ENCODE assay signal across 18 mouse cellular contexts in the genomic region with DNA sequence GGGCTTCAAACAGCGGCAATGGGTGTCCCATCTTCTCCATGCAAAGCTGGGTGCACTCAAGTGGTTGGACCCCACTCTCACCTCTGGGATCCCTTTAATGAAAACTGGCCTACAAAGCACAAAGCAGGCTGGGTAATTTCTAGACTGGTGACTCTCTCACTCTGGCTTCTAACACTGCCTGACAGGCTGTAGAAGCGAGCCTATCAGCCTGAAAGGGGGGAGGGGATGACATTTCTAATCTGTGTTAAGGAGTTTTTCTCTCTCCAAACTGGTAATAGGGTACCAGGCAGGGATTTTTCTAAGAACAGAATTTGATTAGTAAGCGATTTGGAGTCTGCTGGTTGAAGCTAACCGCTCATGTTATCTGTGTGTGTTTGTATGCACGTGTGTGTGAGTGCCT. TPM values are rescaled to one million over a fixed set of nuclear protein-coding genes. Genes with fewer than 3 reads are reported as not detected.
A peak's percentile ranks its signal among the peaks of the same experiment; 100 is the strongest.
DNase-seq lines count a peak whose midpoint lies in the region; ATAC-seq and TF ChIP-seq lines count a peak whose summit lies in the region.
"Had no signal": no experiment of that assay in that cellular context is flagged by ENCODE, and none has a peak within 500 bp of the region (broad histone marks: within the 10 kb centered on the region; RNA-seq: fewer than 3 reads in every experiment).

No protein-coding gene starts in this region.

- dilution Hi-C loops in CH12.LX (cut with MboI; ENCODE audit: extremely low pct_ligation_motif_present, extremely low pct_unique_long_range_greater_than_20kb, low sequenced_read_pairs), result no loop called here

- no peak for TF ChIP-seq POLR2A in CH12.LX (IDR thresholded peaks at IDR 0.05; ENCODE audit: low read depth, low read length)

- no peaks in the 10 kb centered on the region for H3K27me3 ChIP-seq in heart, embryonic 15.5 days
- H3K27me3 ChIP-seq in midbrain, embryonic 12.5 days, result no peaks in the 10 kb centered on the region
- H3K27me3 ChIP-seq in midbrain, embryonic 16.5 days (ENCODE audit: control insufficient read depth, insufficient read depth, low read depth, low read length), result no peaks in the 10 kb centered on the region
- H3K27me3 ChIP-seq in CH12.LX (replicated peaks), result no peaks in the 10 kb centered on the region
- H3K27me3 ChIP-seq: embryonic facial prominence, embryonic 15.5 days; liver, embryonic 13.5 days had no signal

- WGBS in heart, embryonic 15.5 days, result 40% methylated on average over 5 of the region's 5 CpGs
- 79% methylated on average over 5 of the region's 5 CpGs for WGBS in midbrain, embryonic 12.5 days
- 72% methylated on average over 5 of the region's 5 CpGs for WGBS in midbrain, embryonic 16.5 days

- ATAC-seq in heart, embryonic 15.5 days (replicated peaks; ENCODE audit: insufficient number of reproducible peaks, insufficient read depth, low FRiP score, low read depth), result 0 out of 2 replicates have a peak, but pooled peaks have one; percentile 37
- ATAC-seq in midbrain, embryonic 12.5 days (ENCODE audit: low FRiP score, low read depth), result no peak
- no peak for ATAC-seq in midbrain, embryonic 16.5 days
- peak; percentile 10 for ATAC-seq in inflammation-experienced regulatory T-cells, adult 6 months
- ATAC-seq: lung, postnatal 0 days had no signal

- peaks cover 37% of the 10 kb centered on the region for H3K4me1 ChIP-seq in heart, embryonic 15.5 days (replicated peaks)
- 0 out of 2 replicates have a peak, but pooled peaks cover 3% of the 10 kb centered on the region for H3K4me1 ChIP-seq in midbrain, embryonic 12.5 days
- peaks cover 10% of the 10 kb centered on the region; the same call in 1 of the 2 replicates for H3K4me1 ChIP-seq in midbrain, embryonic 16.5 days (ENCODE audit: control insufficient read depth, insufficient read depth, low read length)
- H3K4me1 ChIP-seq in CH12.LX (ENCODE audit: control insufficient read depth in 1 of 2, insufficient read depth in 2 of 2), result peaks cover 15 to 63% of the 10 kb centered on the region in 2 experiments
- H3K4me1 ChIP-seq: embryonic facial prominence, embryonic 15.5 days had no signal

- no peak overlapping the region for H3K4me3 ChIP-seq in heart, embryonic 15.5 days
- H3K4me3 ChIP-seq in midbrain, embryonic 12.5 days, result no peak overlapping the region
- H3K4me3 ChIP-seq in midbrain, embryonic 16.5 days (ENCODE audit: low read depth, low read length), result no peak overlapping the region
- no peak overlapping the region for H3K4me3 ChIP-seq in CH12.LX (replicated peaks in 1 of 3; ENCODE audit: low read depth in 2 of 3, low read length in 2 of 3, poor library complexity in 1 of 3)
- H3K4me3 ChIP-seq: embryonic facial prominence, embryonic 15.5 days; left cerebral cortex, adult 2 months; liver, embryonic 13.5 days had no signal

- no peaks in the 10 kb centered on the region; the same call in 1 of the 2 replicates for H3K9me3 ChIP-seq in heart, embryonic 15.5 days (replicated peaks)
- peaks cover 7% of the 10 kb centered on the region; the same call in 1 of the 2 replicates for H3K9me3 ChIP-seq in midbrain, embryonic 12.5 days
- H3K9me3 ChIP-seq in midbrain, embryonic 16.5 days (replicated peaks; ENCODE audit: control insufficient read depth, low read length, poor library complexity, severe bottlenecking), result no peaks in the 10 kb centered on the region
- peaks cover 10% of the 10 kb centered on the region for H3K9me3 ChIP-seq in CH12.LX (replicated peaks; ENCODE audit: low read length)
- H3K9me3 ChIP-seq: embryonic facial prominence, embryonic 15.5 days had no signal

- no peak for TF ChIP-seq CTCF in CH12.LX (conservative IDR thresholded peaks at IDR 0.05 in 1 of 2, IDR thresholded peaks at IDR 0.05 in 1 of 2; ENCODE audit: low read depth in 2 of 2, low read length in 2 of 2)

- H3K27ac ChIP-seq in heart, embryonic 15.5 days, result peak overlapping the region; percentile 66
- 0 out of 2 replicates have a peak overlapping the region, but pooled peaks have one; percentile 20 for H3K27ac ChIP-seq in midbrain, embryonic 12.5 days (replicated peaks)
- no peak overlapping the region for H3K27ac ChIP-seq in midbrain, embryonic 16.5 days (ENCODE audit: low read length)
- H3K27ac ChIP-seq in CH12.LX (ENCODE audit: insufficient read depth, low read depth), result peak overlapping the region; percentile 23
- H3K27ac ChIP-seq: embryonic facial prominence, embryonic 15.5 days; left cerebral cortex, adult 2 months; liver, embryonic 13.5 days had no signal

- DNase-seq in heart, adult 8-10 months (ENCODE audit: low spot score), result no peak
- DNase-seq in CH12.LX (ENCODE audit: extremely low read depth), result no peak
- DNase-seq in cerebellum, adult 11 months, result no peak
- DNase-seq: cerebellum, postnatal 14 days; embryo, embryonic 11 days; gastrocnemius, postnatal 14 days; kidney, adult 2 months; kidney, postnatal 14 days; liver, embryonic 13.5 days; thymus, adult 18-20 months had no signal

- no peak overlapping the region for H3K9ac ChIP-seq in heart, embryonic 15.5 days
- no peak overlapping the region for H3K9ac ChIP-seq in midbrain, embryonic 12.5 days (replicated peaks)
- H3K9ac ChIP-seq in midbrain, embryonic 16.5 days (ENCODE audit: low read depth, low read length), result no peak overlapping the region
- no peak overlapping the region for H3K9ac ChIP-seq in CH12.LX (ENCODE audit: insufficient read depth, low read depth)
- H3K9ac ChIP-seq: embryonic facial prominence, embryonic 15.5 days; liver, embryonic 13.5 days had no signal

- H3K79me2 ChIP-seq in CH12.LX (replicated peaks; ENCODE audit: control insufficient read depth, extremely low read depth, insufficient read depth, poor library complexity, severe bottlenecking), result peaks cover 78% of the 10 kb centered on the region

- TF ChIP-seq RAD21 in CH12.LX (IDR thresholded peaks at IDR 0.05; ENCODE audit: low read depth, low read length), result no peak

- peaks cover 27% of the 10 kb centered on the region for H3K36me3 ChIP-seq in heart, embryonic 15.5 days
- peaks cover 67% of the 10 kb centered on the region for H3K36me3 ChIP-seq in midbrain, embryonic 12.5 days
- H3K36me3 ChIP-seq in midbrain, embryonic 16.5 days (ENCODE audit: control insufficient read depth, insufficient read depth, low read length), result peaks cover 17% of the 10 kb centered on the region
- H3K36me3 ChIP-seq in CH12.LX (replicated peaks in 1 of 2; ENCODE audit: control insufficient read depth in 1 of 2, insufficient read depth in 1 of 2, low read length in 1 of 2), result peaks cover 28 to 78% of the 10 kb centered on the region in 2 experiments

- TF ChIP-seq EP300 in CH12.LX (IDR thresholded peaks at IDR 0.05; ENCODE audit: low read length), result no peak

- in situ Hi-C loops in CH12.LX (cut with MboI; ENCODE audit: low pct_ligation_motif_present, low pct_unique_long_range_greater_than_20kb, low sequenced_read_pairs), result no loop called here

- no peak overlapping the region for H3K4me2 ChIP-seq in heart, embryonic 15.5 days
- no peak overlapping the region for H3K4me2 ChIP-seq in midbrain, embryonic 12.5 days (replicated peaks)
- no peak overlapping the region for H3K4me2 ChIP-seq in midbrain, embryonic 16.5 days (ENCODE audit: low read length)
- no peak overlapping the region for H3K4me2 ChIP-seq in CH12.LX (ENCODE audit: insufficient read depth, low read depth, poor library complexity, severe bottlenecking)
- H3K4me2 ChIP-seq: embryonic facial prominence, embryonic 15.5 days; liver, embryonic 13.5 days had no signal

TF ChIP-seq in CH12.LX, 34 proteins besides CTCF, POLR2A, EP300 and RAD21:
- TF ChIP-seq UBTF (IDR thresholded peaks at IDR 0.05; ENCODE audit: low read depth, low read length) (no peak), ZKSCAN1 (IDR thresholded peaks at IDR 0.05; ENCODE audit: borderline replicate concordance, low read depth, low read length) (no peak), E2F4 (IDR thresholded peaks at IDR 0.05; ENCODE audit: insufficient replicate concordance, low read depth, low read length) (no peak), MYC (IDR thresholded peaks at IDR 0.05; ENCODE audit: low read depth, low read length) (no peak), BHLHE40 (IDR thresholded peaks at IDR 0.05; ENCODE audit: low read depth, low read length) (peak; percentile 68)

RNA-seq across cellular contexts. Expression of gene Slc38a1, which starts 15.8 kb away (rescaled TPM):
- polyA plus RNA-seq in heart, embryonic 15.5 days (2015; fragmentation: Nextera tagmentation; extraction: Ambion mirVana), result 66.1 and 67.8 TPM in 2 replicates
- 1 to 10 TPM; 3.5 to 7.9 (median 6.1) TPM for total RNA-seq in heart, adult 8-10 months (2022)
- 149 and 150 TPM in 2 replicates for polyA plus RNA-seq in midbrain, embryonic 12.5 days (2016; fragmentation: Nextera tagmentation; extraction: Ambion mirVana)
- 120 and 142 TPM in 2 replicates for polyA plus RNA-seq in midbrain, embryonic 16.5 days (2015; fragmentation: Nextera tagmentation; extraction: Ambion mirVana)
- total RNA-seq in CH12.LX (2012; rRNA removed) (39.1 and 39.4 TPM in 2 replicates), CH12.LX (2014; rRNA removed) (18.8 and 22.5 TPM in 2 replicates)
- polyA plus RNA-seq in CH12.LX (2012; ENCODE audit: insufficient read length, low read depth), result 70.3 and 79.0 TPM in 2 replicates
- polyA plus RNA-seq in inflammation-experienced regulatory T-cells, adult 6 months (2017; shearing (Covaris generic)), result 10 to 100 TPM; 58.9 to 87.5 (median 79.1) TPM
- total RNA-seq: MEL had no signal

Comparison
In these comparisons a context has a peak if more than half of its experiments do, and no peak if none do; other contexts are left out.
1. ATAC-seq: peak in heart, embryonic 15.5 days (single experiment) and inflammation-experienced regulatory T-cells, adult 6 months (single experiment); none in midbrain, embryonic 12.5 days (single experiment) and midbrain, embryonic 16.5 days (single experiment).